Mouse (Mus musculus) E14TG2a.4 (cell line): ENCODE results near the gene Slfn14.

ENCODE experiments used
- CTCF ChIP-seq: conservative IDR thresholded peaks from 2 replicates; pipeline ENCODE4 v1.5.1; 2014; ENCODE audit warnings: low read length
- NANOG ChIP-seq: IDR thresholded peaks from 2 replicates; pipeline ENCODE4 v1.6.1; 2014; ENCODE audit warnings: borderline replicate concordance, low read length, mixed read lengths
- POU5F1 ChIP-seq: IDR thresholded peaks from 2 replicates; pipeline ENCODE4 v1.6.1; 2014; ENCODE audit warnings: low read length, borderline replicate concordance

- TF ChIP-seq CTCF = no peak
- no peak for TF ChIP-seq POU5F1
- TF ChIP-seq NANOG = no peak
Observed at GRCm38 (mm10) chr11:83286566-83286965, at the start of gene Slfn14.
